Mouse (Mus musculus) CH12.LX (cell line): Measurements from ENCODE around the gene Adamts7. TPM values are rescaled to one million over a fixed set of nuclear protein-coding genes. Genes with fewer than 3 reads are reported as not detected.

ENCODE experiments used
- DNase-seq: peaks from one replicate; pipeline ENCODE4 v3.0.0-alpha.2; 2013; ENCODE audit errors: extremely low read depth
- H3K27ac ChIP-seq: 2 replicates; pipeline ENCODE4 v1.5.1; 2012; ENCODE audit warnings: low read depth, mild to moderate bottlenecking, control low read depth, moderate library complexity; ENCODE audit not compliant: insufficient read depth
- H3K27me3 ChIP-seq: replicated peaks from 2 replicates; pipeline ENCODE3; 2012; ENCODE audit warnings: inconsistent platforms
- H3K36me3 ChIP-seq, 2 experiments: replicated peaks in 1 of 2; 2 replicates each; pipeline versions ENCODE3 to v1.6.1; 2012; ENCODE audit warnings: inconsistent platforms in 1 of 2, low read length in 1 of 2, mild to moderate bottlenecking in 1 of 2, mixed read lengths in 1 of 2, moderate library complexity in 1 of 2; ENCODE audit not compliant: control insufficient read depth in 1 of 2, insufficient read depth in 1 of 2
- H3K4me1 ChIP-seq, 2 experiments: 2 replicates each; pipeline ENCODE4 v1.6.1; 2012; ENCODE audit warnings: inconsistent platforms in 1 of 2, moderate library complexity in 1 of 2; ENCODE audit not compliant: insufficient read depth in 2 of 2, control insufficient read depth in 1 of 2
- H3K4me2 ChIP-seq: 2 replicates; pipeline ENCODE4 v1.6.1; 2012; ENCODE audit warnings: low read depth, mild to moderate bottlenecking, control low read depth; ENCODE audit not compliant: poor library complexity, insufficient read depth, severe bottlenecking
- H3K4me3 ChIP-seq, 3 experiments: fragments of 150-350 bp in 1 of 3; sonication (generic) in 1 of 3; replicated peaks in 1 of 3; 2 replicates each; pipeline versions ENCODE3 to v1.5.1; 2011 to 2012; ENCODE audit warnings: low read depth in 2 of 3, low read length in 2 of 3, mild to moderate bottlenecking in 2 of 3, moderate library complexity in 2 of 3, control low read depth in 1 of 3, improper control_type of control experiment in 1 of 3, inconsistent platforms in 1 of 3, mixed read lengths in 1 of 3; ENCODE audit not compliant: poor library complexity in 1 of 3
- H3K79me2 ChIP-seq: replicated peaks from 2 replicates; pipeline ENCODE4 v1.6.1; 2012; ENCODE audit warnings: mild to moderate bottlenecking, moderate library complexity; ENCODE audit not compliant: control insufficient read depth, poor library complexity, insufficient read depth, severe bottlenecking; ENCODE audit errors: extremely low read depth
- H3K9ac ChIP-seq: 2 replicates; pipeline ENCODE4 v1.6.1; 2012; ENCODE audit warnings: low read depth, mild to moderate bottlenecking, control low read depth, moderate library complexity; ENCODE audit not compliant: insufficient read depth
- H3K9me3 ChIP-seq: replicated peaks from 2 replicates; pipeline ENCODE3; 2012; ENCODE audit warnings: low read length, inconsistent platforms, mixed read lengths
- CHD2 ChIP-seq: IDR thresholded peaks from 2 replicates; pipeline ENCODE4 v1.6.1; 2011; ENCODE audit warnings: low read length, improper control_type of control experiment
- CTCF ChIP-seq, 2 experiments: IDR thresholded peaks in 1 of 2; conservative IDR thresholded peaks in 1 of 2; 2 replicates each; pipeline ENCODE4 v1.5.1; 2011 to 2012; ENCODE audit warnings: low read depth in 2 of 2, low read length in 2 of 2, improper control_type of control experiment in 1 of 2, inconsistent platforms in 1 of 2, mild to moderate bottlenecking in 1 of 2, moderate library complexity in 1 of 2
- E2F4 ChIP-seq: IDR thresholded peaks from 2 replicates; pipeline ENCODE4 v1.6.1; 2011; ENCODE audit warnings: low read depth, low read length, improper control_type of control experiment; ENCODE audit not compliant: insufficient replicate concordance
- ETS1 ChIP-seq: conservative IDR thresholded peaks from 2 replicates; pipeline ENCODE4 v1.6.1; 2012; ENCODE audit warnings: low read depth, mild to moderate bottlenecking, inconsistent platforms, low read length, improper control_type of control experiment, moderate library complexity
- HCFC1 ChIP-seq: IDR thresholded peaks from 2 replicates; pipeline ENCODE4 v1.6.1; 2012; ENCODE audit warnings: low read depth, mild to moderate bottlenecking, inconsistent platforms, low read length, improper control_type of control experiment
- IRF4 ChIP-seq: IDR thresholded peaks from 2 replicates; pipeline ENCODE4 v1.6.1; 2014; ENCODE audit warnings: low read depth, mild to moderate bottlenecking, inconsistent platforms, low read length, improper control_type of control experiment
- JUN ChIP-seq: IDR thresholded peaks from 2 replicates; pipeline ENCODE4 v1.6.1; 2011; ENCODE audit warnings: low read depth, mild to moderate bottlenecking, low read length, improper control_type of control experiment, moderate library complexity; ENCODE audit not compliant: insufficient read depth
- KAT2A ChIP-seq: IDR thresholded peaks from 2 replicates; pipeline ENCODE4 v1.6.1; 2012; ENCODE audit warnings: low read length, improper control_type of control experiment, inconsistent platforms; ENCODE audit not compliant: insufficient replicate concordance
- MAZ ChIP-seq: IDR thresholded peaks from 2 replicates; pipeline ENCODE4 v1.6.1; 2012; ENCODE audit warnings: low read depth, mild to moderate bottlenecking, inconsistent platforms, low read length, improper control_type of control experiment, moderate library complexity
- MEF2A ChIP-seq: IDR thresholded peaks from 2 replicates; pipeline ENCODE4 v1.6.1; 2014; ENCODE audit warnings: low read depth, mild to moderate bottlenecking, inconsistent platforms, low read length, improper control_type of control experiment, borderline replicate concordance
- MXI1 ChIP-seq: IDR thresholded peaks from 2 replicates; pipeline ENCODE4 v1.6.1; 2011; ENCODE audit warnings: mild to moderate bottlenecking, low read depth, low read length, improper control_type of control experiment
- MYC ChIP-seq: IDR thresholded peaks from 2 replicates; pipeline ENCODE4 v1.6.1; 2011; ENCODE audit warnings: low read depth, mild to moderate bottlenecking, improper control_type of control experiment, low read length
- NELFE ChIP-seq: IDR thresholded peaks from 2 replicates; pipeline ENCODE4 v1.6.1; 2011; ENCODE audit warnings: low read depth, low read length, improper control_type of control experiment
- POLR2AphosphoS2 ChIP-seq: IDR thresholded peaks from 2 replicates; pipeline ENCODE4 v1.6.1; 2011; ENCODE audit warnings: low read depth, low read length, improper control_type of control experiment
- SMC3 ChIP-seq: IDR thresholded peaks from 2 replicates; pipeline ENCODE4 v1.6.1; 2011; ENCODE audit warnings: low read depth, low read length, improper control_type of control experiment
- TCF12 ChIP-seq: IDR thresholded peaks from 2 replicates; pipeline ENCODE4 v1.6.1; 2014; ENCODE audit warnings: low read depth, mild to moderate bottlenecking, inconsistent platforms, low read length, improper control_type of control experiment
- UBTF ChIP-seq: IDR thresholded peaks from 2 replicates; pipeline ENCODE4 v1.6.1; 2012; ENCODE audit warnings: low read depth, mild to moderate bottlenecking, inconsistent platforms, low read length, improper control_type of control experiment, moderate library complexity
- USF1 ChIP-seq: IDR thresholded peaks from 2 replicates; pipeline ENCODE4 v1.6.1; 2014; ENCODE audit warnings: low read depth, mild to moderate bottlenecking, inconsistent platforms, low read length, improper control_type of control experiment
- USF2 ChIP-seq: conservative IDR thresholded peaks from 2 replicates; pipeline ENCODE4 v1.6.1; 2011; ENCODE audit warnings: low read depth, low read length, improper control_type of control experiment
- ZC3H11A ChIP-seq: IDR thresholded peaks from 2 replicates; pipeline ENCODE4 v1.6.1; 2012; ENCODE audit warnings: low read depth, mild to moderate bottlenecking, inconsistent platforms, low read length, improper control_type of control experiment
- ZMIZ1 ChIP-seq: IDR thresholded peaks from 2 replicates; pipeline ENCODE4 v1.6.1; 2012; ENCODE audit warnings: low read depth, mild to moderate bottlenecking, inconsistent platforms, low read length, improper control_type of control experiment
- dilution Hi-C: fragments of 300-500 bp; cut with MboI; formaldehyde crosslinking; loops from 2 replicates; pipeline ENCODE4 v1.14.3; 2020; ENCODE audit warnings: low sequenced_read_pairs; ENCODE audit not compliant: extremely low pct_unique_long_range_greater_than_20kb, extremely low pct_ligation_motif_present
- in situ Hi-C: fragments of 300-500 bp; cut with MboI; formaldehyde crosslinking; loops from 3 replicates; pipeline ENCODE4 v1.14.3; 2019; ENCODE audit warnings: low sequenced_read_pairs, low pct_ligation_motif_present, low pct_unique_long_range_greater_than_20kb, mixed read lengths
- polyA plus RNA-seq: library from polyadenylated mRNA; unstranded; fragments of >175 nt; gene quantifications from 2 replicates; pipeline ENCODE4 v1.2.1, GENCODE M21; 2012; ENCODE audit warnings: low read depth; ENCODE audit not compliant: insufficient read length
- total RNA-seq, 2 experiments: library from RNA; depleted of rRNA; stranded (reverse); fragments of 300-350 nt in 1 of 2; fragments of >200 nt in 1 of 2; gene quantifications; 2 replicates each; pipeline ENCODE4 v1.2.3; 2012 to 2014

Gene Adamts7
- total and polyA plus RNA-seq, 3 experiments: 4.7 to 15.7 (median 9.2) TPM

- H3K4me2 ChIP-seq: no peak overlapping the region
- in situ Hi-C loops: loop anchor here (5.0 kb wide), 1 partner anchor 85 kb away; the partner anchor contains the start of gene Morf4l1
- H3K27ac ChIP-seq: no peak overlapping the region
- no peak for DNase-seq
- no peaks in the 10 kb centered on the region for H3K79me2 ChIP-seq
- H3K27me3 ChIP-seq: no peaks in the 10 kb centered on the region
- no peak overlapping the region for H3K4me3 ChIP-seq
- no peaks in the 10 kb centered on the region for H3K9me3 ChIP-seq
- H3K4me1 ChIP-seq: peaks cover 56 to 81% of the 10 kb centered on the region in 2 experiments
- H3K9ac ChIP-seq: no peak overlapping the region
- peaks cover 18 to 74% of the 10 kb centered on the region in 2 experiments for H3K36me3 ChIP-seq
- TF ChIP-seq E2F4 (no peak), ETS1 (no peak), CTCF (conservative IDR thresholded peaks at IDR 0.05 in 1 of 2, IDR thresholded peaks at IDR 0.05 in 1 of 2; ENCODE audit: low read depth in 2 of 2, low read length in 2 of 2) (no peak), ZMIZ1 (no peak), MEF2A (no peak), IRF4 (no peak), CHD2 (no peak), JUN (no peak), ZC3H11A (no peak), MXI1 (no peak)
- dilution Hi-C loops: no loop called here
These were observed 34.3 kb downstream of the Adamts7 start for GRCm38 (mm10) chr9:90197116-90197665.

DNA sequence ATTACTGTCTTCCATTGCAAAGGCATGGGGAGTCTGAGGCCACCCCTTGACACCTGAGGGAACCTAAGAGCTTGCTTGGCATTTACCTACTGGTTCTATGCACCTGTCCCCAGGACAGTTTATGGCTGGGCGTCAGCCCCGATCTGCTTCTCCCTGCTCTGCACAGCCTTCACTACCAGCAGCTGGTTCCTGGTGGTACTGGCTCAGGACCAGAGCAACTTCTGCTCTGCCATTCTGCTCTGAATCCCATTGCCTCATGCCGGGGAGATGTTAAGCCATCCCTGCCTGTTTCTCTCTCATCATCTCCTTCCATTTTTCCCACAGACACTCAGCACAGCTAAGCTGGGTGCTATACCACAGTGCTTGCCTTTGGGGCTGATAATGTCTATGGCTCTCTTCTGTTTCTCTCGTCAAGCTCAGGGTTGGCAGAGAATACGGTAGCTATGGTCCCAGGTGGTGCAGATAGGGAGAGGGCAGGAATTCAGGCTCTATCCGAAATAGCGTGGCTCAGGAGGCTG, 35.1 kb downstream of the Adamts7 start:
- H3K79me2 ChIP-seq: no peaks in the 10 kb centered on the region
- TF ChIP-seq MAZ (no peak), SMC3 (no peak), ZMIZ1 (no peak), POLR2AphosphoS2 (no peak), MYC (no peak), KAT2A (no peak), USF1 (no peak), TCF12 (no peak), NELFE (no peak; the same call in 1 of the 2 replicates), UBTF (no peak), USF2 (no peak), HCFC1 (no peak), IRF4 (no peak)
- H3K27ac ChIP-seq: peak overlapping the region; percentile 79
- H3K9ac ChIP-seq: no peak overlapping the region
- in situ Hi-C loops (loop anchor here (5.0 kb wide), 1 partner anchor 86 kb away; the partner anchor contains the start of gene Morf4l1), dilution Hi-C loops (no loop called here)
- peaks cover 62 to 88% of the 10 kb centered on the region in 2 experiments for H3K4me1 ChIP-seq
- H3K9me3 ChIP-seq: no peaks in the 10 kb centered on the region
- DNase-seq: no peak
- no peak overlapping the region for H3K4me3 ChIP-seq
- H3K36me3 ChIP-seq: peaks cover 11 to 67% of the 10 kb centered on the region in 2 experiments
- no peak overlapping the region for H3K4me2 ChIP-seq
- no peaks in the 10 kb centered on the region for H3K27me3 ChIP-seq
